Mouse (Mus musculus) neural tube, embryonic 11.5 days (tissue): ENCODE results near the gene Klrg2. TPM values are rescaled to one million over a fixed set of nuclear protein-coding genes. Genes with fewer than 3 reads are reported as not detected.

ENCODE experiments used
- ATAC-seq: fragments of 200-750 bp; cut with Nextera tagmentation; 2 replicates; pipeline ENCODE4 v1.8.0; 2017; ENCODE audit warnings: moderate number of reproducible peaks, mild to moderate bottlenecking, moderate TSS enrichment, moderate library complexity; ENCODE audit not compliant: insufficient read depth, low FRiP score, low TSS enrichment
- DNase-seq: peaks from one replicate; pipeline ENCODE4 v3.0.0-alpha.2; 2015; ENCODE audit warnings: low spot score
- H3K27ac ChIP-seq: fragments of 300-500 bp; sonication (generic); 2 replicates; pipeline ENCODE4 v1.5.1; 2014; ENCODE audit warnings: low read depth, mild to moderate bottlenecking, low read length
- H3K27me3 ChIP-seq: fragments of 300-500 bp; sonication (generic); 2 replicates; pipeline ENCODE4 v1.6.1; 2014; ENCODE audit warnings: mild to moderate bottlenecking, low read length, mixed read lengths; ENCODE audit not compliant: control insufficient read depth, insufficient read depth
- H3K36me3 ChIP-seq: fragments of 300-500 bp; sonication (generic); 2 replicates; pipeline ENCODE4 v1.6.1; 2014; ENCODE audit warnings: mild to moderate bottlenecking, low read length, moderate library complexity, mixed read lengths; ENCODE audit not compliant: control insufficient read depth, insufficient read depth
- H3K4me1 ChIP-seq: fragments of 300-500 bp; sonication (generic); 2 replicates; pipeline ENCODE4 v1.6.1; 2014; ENCODE audit warnings: low read length, mixed read lengths; ENCODE audit not compliant: control insufficient read depth, insufficient read depth
- H3K4me2 ChIP-seq: fragments of 300-500 bp; sonication (generic); 2 replicates; pipeline ENCODE4 v1.6.1; 2014; ENCODE audit warnings: low read depth, mild to moderate bottlenecking, moderate library complexity
- H3K4me3 ChIP-seq: fragments of 300-500 bp; sonication (generic); 2 replicates; pipeline ENCODE4 v1.5.1; 2014; ENCODE audit warnings: low read depth, low read length
- H3K9ac ChIP-seq: fragments of 300-500 bp; sonication (generic); 2 replicates; pipeline ENCODE4 v1.6.1; 2014; ENCODE audit warnings: mild to moderate bottlenecking, low read length
- H3K9me3 ChIP-seq: fragments of 300-500 bp; sonication (generic); 2 replicates; pipeline ENCODE4 v1.6.1; 2016; ENCODE audit warnings: low read length; ENCODE audit not compliant: control insufficient read depth
- WGBS: fragments of 180-500 bp; shearing (Covaris S2); extraction: QIAGEN DNeasy Blood & Tissue Kit; methylation state at CpG from one replicate; pipeline ENCODE4 v1.1.7; 2014; 5-methylcytosine and 5-hydroxymethylcytosine counted together
- polyA plus RNA-seq: library from polyadenylated mRNA; unstranded; fragments of >200 nt; fragmentation: Nextera tagmentation; extraction: Ambion mirVana; gene quantifications from 2 replicates; pipeline ENCODE4 v1.2.1, GENCODE M21; 2014

Klrg2 gene
- polyA plus RNA-seq, 1 experiment from 2014 or later = 0.07 TPM

DNA sequence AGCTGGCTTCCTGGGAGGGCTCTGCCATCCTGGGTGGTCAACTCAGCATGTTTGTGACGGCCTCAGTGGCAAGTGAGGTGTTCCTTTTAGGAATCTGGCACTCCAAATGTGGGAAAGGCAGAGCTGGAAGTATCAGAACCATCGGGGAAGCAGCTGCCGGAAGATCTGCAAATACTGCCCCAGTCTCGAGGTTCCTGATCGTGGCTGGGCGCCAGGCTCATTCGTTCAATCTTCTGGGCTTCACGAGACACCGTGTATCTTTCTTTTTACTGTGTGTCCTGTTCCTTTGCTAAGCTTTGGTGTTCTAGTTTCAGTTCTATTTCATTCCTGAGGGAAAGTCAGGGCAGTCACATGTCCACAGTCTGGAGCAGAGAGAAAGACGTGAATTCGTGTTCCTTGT is 3.4 kb upstream of the Klrg2 start:
- Histone ChIP-seq H3K4me2 (no peak overlapping the region), H3K9ac (no peak overlapping the region), H3K36me3 (no peaks in the 10 kb centered on the region), H3K27me3 (peaks cover 33% of the 10 kb centered on the region), H3K4me3 (no peak overlapping the region), H3K4me1 (peaks cover 16% of the 10 kb centered on the region), H3K9me3 (no peaks in the 10 kb centered on the region), H3K27ac (no peak overlapping the region)
- DNase-seq (no peak), ATAC-seq (no peak)
- 79% methylated on average over 11 of the region's 11 CpGs for WGBS

DNA sequence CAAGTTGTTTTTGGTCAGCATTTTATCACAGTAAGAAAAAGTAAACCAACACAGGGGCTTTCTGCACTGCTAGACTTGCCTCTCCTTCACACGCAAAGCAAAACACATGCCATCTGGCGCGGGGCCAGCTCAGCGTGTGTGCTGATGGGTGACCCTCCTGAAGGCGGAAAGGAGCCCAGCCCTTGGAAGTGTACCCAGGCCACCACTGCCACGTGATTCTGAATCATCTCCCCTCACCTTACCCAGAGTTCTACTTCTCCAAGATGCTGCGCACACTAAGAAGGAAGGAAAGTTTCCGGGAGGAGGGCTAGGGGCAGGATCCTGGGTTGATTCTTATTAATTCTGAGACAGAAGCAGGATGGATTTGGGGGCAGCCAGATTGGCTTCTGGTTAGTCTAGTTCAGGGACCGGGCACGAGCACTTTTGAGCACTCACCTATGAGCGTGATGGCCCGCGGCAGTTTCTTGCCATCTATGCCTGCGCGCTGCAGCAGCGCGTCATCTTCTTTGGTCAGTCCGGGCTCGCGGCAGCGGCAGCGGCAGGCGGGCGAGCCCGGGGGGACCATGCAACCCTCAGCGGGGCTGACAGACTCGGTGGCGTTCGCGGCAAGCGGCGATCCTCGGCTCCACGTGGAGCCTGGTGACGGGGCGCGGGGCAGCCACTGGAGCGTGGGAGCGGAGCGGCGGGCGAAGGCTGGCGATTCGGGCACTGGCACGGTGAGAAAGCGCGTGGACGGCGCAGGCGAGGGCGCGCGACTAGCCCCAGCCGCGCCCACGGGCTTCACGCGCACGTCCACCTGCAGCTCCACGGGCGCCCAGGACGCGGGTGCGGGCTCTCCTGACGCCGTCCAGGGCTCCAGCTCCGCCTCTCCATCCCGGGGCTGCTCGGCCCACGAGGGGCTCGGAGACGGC is 846 bp downstream of the Klrg2 start:
- H3K4me2 ChIP-seq = peak overlapping the region; percentile 97
- peak overlapping the region; percentile 49 for H3K9ac ChIP-seq
- H3K4me1 ChIP-seq = peaks cover 16% of the 10 kb centered on the region
- H3K4me3 ChIP-seq = peak overlapping the region; percentile 50
- DNase-seq = peak; percentile 56
- 1% methylated on average over 69 of the region's 72 CpGs for WGBS
- H3K36me3 ChIP-seq = no peaks in the 10 kb centered on the region
- ATAC-seq = peak; percentile 67
- no peak overlapping the region for H3K27ac ChIP-seq
- H3K27me3 ChIP-seq = peaks cover 48% of the 10 kb centered on the region
- no peaks in the 10 kb centered on the region for H3K9me3 ChIP-seq

DNA sequence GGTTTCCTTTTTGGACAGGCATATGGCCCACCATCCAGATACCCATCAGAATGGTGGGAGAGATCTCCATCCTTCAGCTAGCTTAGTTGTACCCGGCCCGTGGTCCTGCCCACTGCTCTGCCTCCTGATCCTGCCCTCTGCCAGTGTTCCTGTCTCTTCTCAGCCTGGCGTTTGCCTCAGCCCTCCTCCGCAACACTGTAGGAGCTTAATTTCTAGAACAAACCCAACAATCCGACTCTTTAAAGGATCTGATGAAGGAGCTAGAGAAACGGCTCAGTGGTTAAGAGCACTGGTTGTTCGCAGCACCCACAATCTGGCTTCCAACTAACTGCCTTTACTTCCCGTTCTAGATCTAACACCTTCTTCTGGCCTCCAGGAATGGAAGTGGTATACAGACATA is 2.6 kb downstream of the Klrg2 start:
- Histone ChIP-seq H3K36me3 (no peaks in the 10 kb centered on the region), H3K4me2 (no peak overlapping the region), H3K4me1 (peaks cover 16% of the 10 kb centered on the region), H3K9me3 (no peaks in the 10 kb centered on the region), H3K27ac (no peak overlapping the region), H3K4me3 (no peak overlapping the region), H3K9ac (no peak overlapping the region), H3K27me3 (peaks cover 46% of the 10 kb centered on the region)
- DNase-seq = no peak
- no peak for ATAC-seq
- WGBS = 85% methylated on average over 8 of the region's 8 CpGs

DNA sequence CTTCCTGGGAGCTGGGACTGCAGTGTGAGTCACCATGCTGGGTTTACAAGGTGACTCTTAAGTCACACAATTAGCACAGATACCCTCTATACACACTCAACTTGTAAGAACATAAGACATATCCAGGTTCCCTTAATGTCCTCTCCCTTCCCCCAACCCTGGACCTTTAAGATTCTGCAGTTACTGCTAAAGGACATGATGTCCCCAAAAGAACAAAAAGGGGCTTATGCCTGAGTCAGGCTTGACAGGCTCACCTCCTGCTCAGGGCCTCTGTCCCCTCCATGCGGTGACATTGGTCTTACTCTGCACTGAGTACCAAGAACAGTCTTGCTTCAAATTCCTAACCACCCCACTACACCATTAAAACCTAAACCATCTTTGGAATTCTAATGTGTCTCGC is 4.2 kb downstream of the Klrg2 start:
- no peak for DNase-seq
- Histone ChIP-seq H3K9ac (no peak overlapping the region), H3K36me3 (no peaks in the 10 kb centered on the region), H3K27me3 (peaks cover 39% of the 10 kb centered on the region), H3K27ac (no peak overlapping the region), H3K9me3 (no peaks in the 10 kb centered on the region), H3K4me3 (no peak overlapping the region), H3K4me2 (no peak overlapping the region), H3K4me1 (peaks cover 16% of the 10 kb centered on the region)
- no peak for ATAC-seq
- WGBS = 83% methylated on average over 2 of the region's 2 CpGs

DNA sequence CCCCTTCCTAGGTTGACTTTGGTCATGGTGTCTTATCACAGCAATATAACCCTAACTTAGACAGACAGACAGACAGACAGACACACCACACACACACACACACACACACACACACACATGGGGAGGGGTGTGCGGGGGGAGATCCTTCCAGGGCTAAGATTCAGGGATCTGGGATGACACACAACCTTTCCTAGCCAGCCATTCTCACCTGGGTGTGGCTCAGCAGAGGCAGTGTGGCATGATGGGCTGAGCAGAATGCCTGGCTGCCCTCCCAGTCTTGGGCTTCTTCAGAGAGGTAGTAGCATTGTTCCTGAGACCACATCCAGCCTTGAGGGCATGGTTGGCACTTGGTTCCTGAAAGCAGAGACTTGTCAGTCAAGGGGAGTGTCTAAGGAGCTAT is 7.5 kb downstream of the Klrg2 start:
- ATAC-seq = no peak
- no peak overlapping the region for H3K4me3 ChIP-seq
- no peaks in the 10 kb centered on the region for H3K36me3 ChIP-seq
- H3K4me2 ChIP-seq = no peak overlapping the region
- no peak overlapping the region for H3K27ac ChIP-seq
- DNase-seq = no peak
- H3K4me1 ChIP-seq = no peaks in the 10 kb centered on the region
- no peak overlapping the region for H3K9ac ChIP-seq
- 100% methylated on average over 1 of the region's 1 CpGs for WGBS
- H3K9me3 ChIP-seq = no peaks in the 10 kb centered on the region
- peaks cover 8% of the 10 kb centered on the region for H3K27me3 ChIP-seq

DNA sequence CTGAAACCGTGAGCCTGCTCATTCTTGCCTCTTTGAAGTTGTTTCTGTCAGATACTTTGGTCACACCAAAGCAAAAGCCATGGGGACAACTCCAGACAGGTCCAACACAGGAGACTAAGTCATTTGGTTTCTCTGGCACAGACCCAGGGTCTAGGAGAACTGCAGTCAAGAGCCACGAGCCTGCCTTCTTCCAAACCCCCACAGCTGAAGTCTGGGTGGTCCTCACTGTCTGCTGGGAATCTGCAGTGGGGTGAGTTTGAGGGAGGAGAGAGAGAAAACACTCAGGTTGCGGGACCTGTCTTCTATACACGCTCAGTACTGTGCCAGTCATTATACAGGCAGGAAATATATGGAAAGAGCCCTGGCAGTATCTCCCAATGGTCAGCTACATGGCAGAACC is 9.6 kb downstream of the Klrg2 start:
- H3K27ac ChIP-seq = no peak overlapping the region
- no peak overlapping the region for H3K4me2 ChIP-seq
- no peaks in the 10 kb centered on the region for H3K9me3 ChIP-seq
- 83% methylated on average over 4 of the region's 4 CpGs for WGBS
- H3K9ac ChIP-seq = no peak overlapping the region
- ATAC-seq (no peak), DNase-seq (no peak)
- no peak overlapping the region for H3K4me3 ChIP-seq
- no peaks in the 10 kb centered on the region for H3K27me3 ChIP-seq
- no peaks in the 10 kb centered on the region for H3K4me1 ChIP-seq
- no peaks in the 10 kb centered on the region for H3K36me3 ChIP-seq

DNA sequence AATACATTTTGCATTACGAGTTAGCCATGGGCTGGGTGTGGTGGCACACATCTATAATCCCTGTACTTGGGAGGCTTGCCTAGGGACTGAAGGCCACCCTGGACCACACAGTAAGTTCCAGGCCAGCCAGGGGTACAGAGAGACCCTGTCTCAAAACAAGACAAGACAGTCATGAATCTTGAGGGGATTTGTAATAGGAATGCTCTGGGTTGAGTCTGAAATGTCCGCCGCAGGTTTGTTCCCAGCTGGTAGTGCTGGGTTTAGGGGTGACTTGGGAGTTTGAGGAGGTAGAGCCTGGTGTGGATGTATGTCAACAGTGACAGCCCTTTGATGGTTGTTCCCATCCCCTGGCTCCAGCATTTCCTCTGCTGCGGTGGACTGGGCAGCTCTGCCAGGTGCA is 10.0 kb downstream of the Klrg2 start:
- WGBS = 93% methylated on average over 4 of the region's 4 CpGs
- Histone ChIP-seq H3K27me3 (no peaks in the 10 kb centered on the region), H3K9me3 (no peaks in the 10 kb centered on the region), H3K4me1 (no peaks in the 10 kb centered on the region), H3K4me2 (no peak overlapping the region), H3K9ac (no peak overlapping the region), H3K4me3 (no peak overlapping the region), H3K36me3 (no peaks in the 10 kb centered on the region), H3K27ac (no peak overlapping the region)
- no peak for DNase-seq
- no peak for ATAC-seq

DNA sequence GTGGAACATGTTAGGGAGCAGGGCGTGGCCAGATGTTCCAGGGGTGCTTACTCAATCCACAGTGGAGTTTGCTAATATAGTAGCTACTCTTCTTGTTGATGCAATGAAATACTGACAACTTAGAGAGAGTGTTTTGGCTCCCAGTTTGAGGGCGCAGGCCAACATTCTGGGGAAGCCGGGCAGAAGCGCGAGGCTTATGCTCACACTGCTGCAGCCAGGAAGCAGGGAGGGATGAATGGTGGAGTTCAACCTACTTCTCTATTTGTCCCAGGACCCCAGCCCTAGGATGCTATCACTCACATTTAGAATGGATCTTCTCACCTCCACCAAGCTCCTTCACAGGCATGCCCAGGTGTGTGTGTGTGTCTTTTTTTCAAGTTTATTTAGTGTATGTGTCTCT is 11.0 kb downstream of the Klrg2 start:
- Histone ChIP-seq H3K4me2 (no peak overlapping the region), H3K9me3 (no peaks in the 10 kb centered on the region), H3K4me3 (no peak overlapping the region), H3K4me1 (no peaks in the 10 kb centered on the region), H3K27me3 (no peaks in the 10 kb centered on the region), H3K9ac (no peak overlapping the region), H3K36me3 (no peaks in the 10 kb centered on the region), H3K27ac (no peak overlapping the region)
- ATAC-seq (no peak), DNase-seq (no peak)
- 97% methylated on average over 5 of the region's 5 CpGs for WGBS

DNA sequence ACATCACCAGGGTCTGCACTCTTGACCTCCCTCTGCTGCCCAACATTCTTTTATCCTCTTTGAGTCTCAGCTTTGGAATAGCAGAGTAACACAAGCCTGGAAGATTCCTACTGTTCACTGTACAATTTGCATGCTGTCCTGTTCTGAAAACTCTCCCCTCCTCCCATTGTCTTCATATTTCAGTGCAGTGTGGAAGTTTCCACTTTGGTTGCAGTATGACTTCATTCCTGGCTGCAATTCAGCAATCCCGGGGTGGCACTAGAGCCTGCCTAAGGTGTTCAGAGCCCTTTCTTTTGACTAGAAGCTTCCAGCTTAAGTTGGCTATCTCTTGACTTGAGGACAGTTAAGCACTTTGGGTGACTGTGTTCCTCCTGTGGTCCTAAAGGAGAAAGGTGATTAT is 12.6 kb downstream of the Klrg2 start:
- ATAC-seq = no peak
- no peak overlapping the region for H3K4me3 ChIP-seq
- no peak overlapping the region for H3K9ac ChIP-seq
- H3K4me1 ChIP-seq = no peaks in the 10 kb centered on the region
- peaks cover 4% of the 10 kb centered on the region; the same call in 1 of the 2 replicates for H3K36me3 ChIP-seq
- DNase-seq = no peak
- no peaks in the 10 kb centered on the region for H3K9me3 ChIP-seq
- H3K27ac ChIP-seq = no peak overlapping the region
- WGBS = 85% methylated on average over 1 of the region's 1 CpGs
- no peaks in the 10 kb centered on the region for H3K27me3 ChIP-seq
- H3K4me2 ChIP-seq = no peak overlapping the region
